Mouse (Mus musculus) heart, embryonic 11.5 days (tissue): ENCODE results near the gene Mgmt. TPM values are rescaled to one million over a fixed set of nuclear protein-coding genes. Genes with fewer than 3 reads are reported as not detected.

Source experiments
- ATAC-seq: fragments of 200-750 bp; cut with Nextera tagmentation; replicated peaks from 2 replicates; pipeline ENCODE4 v1.8.0; 2017; ENCODE audit warnings: moderate library complexity; ENCODE audit not compliant: insufficient number of reproducible peaks, low FRiP score, low TSS enrichment
- H3K27ac ChIP-seq: fragments of 300-500 bp; sonication (generic); 2 replicates; pipeline ENCODE4 v1.5.1; 2014; ENCODE audit warnings: mild to moderate bottlenecking, low read depth, low read length
- H3K27me3 ChIP-seq: fragments of 300-500 bp; sonication (generic); 2 replicates; pipeline ENCODE4 v1.6.1; 2014; ENCODE audit warnings: mild to moderate bottlenecking, low read length, mixed read lengths; ENCODE audit not compliant: control insufficient read depth, insufficient read depth
- H3K36me3 ChIP-seq: fragments of 300-500 bp; sonication (generic); 2 replicates; pipeline ENCODE4 v1.6.1; 2014; ENCODE audit warnings: mild to moderate bottlenecking, low read length, moderate library complexity, mixed read lengths; ENCODE audit not compliant: control insufficient read depth, insufficient read depth
- H3K4me1 ChIP-seq: fragments of 300-500 bp; sonication (generic); 2 replicates; pipeline ENCODE4 v1.6.1; 2014; ENCODE audit warnings: low read length; ENCODE audit not compliant: control insufficient read depth, insufficient read depth
- H3K4me2 ChIP-seq: fragments of 300-500 bp; sonication (generic); 2 replicates; pipeline ENCODE4 v1.6.1; 2014; ENCODE audit warnings: mild to moderate bottlenecking, moderate library complexity
- H3K4me3 ChIP-seq: fragments of 300-500 bp; sonication (generic); 2 replicates; pipeline ENCODE4 v1.5.1; 2014; ENCODE audit warnings: low read depth, low read length
- H3K9ac ChIP-seq: fragments of 300-500 bp; sonication (generic); 2 replicates; pipeline ENCODE4 v1.6.1; 2014; ENCODE audit warnings: mild to moderate bottlenecking, low read depth, low read length, moderate library complexity
- H3K9me3 ChIP-seq: fragments of 300-500 bp; sonication (generic); replicated peaks from 2 replicates; pipeline ENCODE4 v1.6.1; 2016; ENCODE audit warnings: low read length; ENCODE audit not compliant: control insufficient read depth
- WGBS: fragments of 180-500 bp; shearing (Covaris S2); extraction: QIAGEN DNeasy Blood & Tissue Kit; methylation state at CpG from one replicate; pipeline ENCODE4 v1.1.7; 2014; ENCODE audit not compliant: insufficient replicate concordance; 5-methylcytosine and 5-hydroxymethylcytosine counted together
- polyA plus RNA-seq: library from polyadenylated mRNA; unstranded; fragments of >200 nt; fragmentation: Nextera tagmentation; extraction: Ambion mirVana; gene quantifications from 2 replicates; pipeline ENCODE4 v1.2.1, GENCODE M21; 2014

The Mgmt gene
- polyA plus RNA-seq, 1 experiment from 2014 or later: 5.6 TPM

GRCm38 (mm10) chr7:137131957-137132356 lies 237.5 kb downstream of the Mgmt start:
- Histone ChIP-seq H3K4me3 (no peak overlapping the region), H3K9me3 (no peaks in the 10 kb centered on the region), H3K4me2 (no peak overlapping the region), H3K27me3 (no peaks in the 10 kb centered on the region), H3K27ac (no peak overlapping the region), H3K9ac (0 out of 2 replicates have a peak overlapping the region, but pooled peaks have one; percentile 8), H3K36me3 (no peaks in the 10 kb centered on the region), H3K4me1 (peaks cover 11% of the 10 kb centered on the region)
- WGBS: 21% methylated on average over 5 of the region's 5 CpGs
- no peak for ATAC-seq

DNA sequence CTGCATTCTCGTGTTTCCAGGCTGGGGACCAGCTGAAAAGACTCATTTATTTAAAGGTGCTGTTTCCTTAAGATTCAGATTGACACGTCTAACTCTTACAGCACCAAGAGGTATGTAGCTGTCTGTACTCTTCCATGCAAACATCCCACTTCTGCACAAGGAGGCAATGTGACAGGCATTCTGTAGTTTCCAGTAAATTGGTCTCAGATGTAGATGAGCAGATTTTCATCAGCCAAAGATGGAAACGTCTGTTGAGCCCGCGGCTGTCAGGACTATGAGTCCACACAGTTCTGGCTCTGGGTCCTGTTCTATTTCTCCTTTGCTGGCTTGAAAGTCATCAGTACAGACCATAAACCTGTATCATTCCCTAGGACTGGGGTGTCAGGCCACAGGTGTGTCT lies 243.7 kb downstream of the Mgmt start:
- H3K27me3 ChIP-seq: no peaks in the 10 kb centered on the region
- H3K4me1 ChIP-seq: no peaks in the 10 kb centered on the region; the same call in 1 of the 2 replicates
- WGBS: 69% methylated on average over 5 of the region's 5 CpGs
- no peak for ATAC-seq
- no peak overlapping the region for H3K4me2 ChIP-seq
- no peak overlapping the region for H3K27ac ChIP-seq
- H3K4me3 ChIP-seq: no peak overlapping the region
- no peak overlapping the region for H3K9ac ChIP-seq
- H3K36me3 ChIP-seq: no peaks in the 10 kb centered on the region
- no peaks in the 10 kb centered on the region for H3K9me3 ChIP-seq

GRCm38 (mm10) chr7:137140321-137140720 lies 245.9 kb downstream of the Mgmt start:
- Histone ChIP-seq H3K4me1 (no peaks in the 10 kb centered on the region; the same call in 1 of the 2 replicates), H3K4me3 (no peak overlapping the region), H3K27ac (no peak overlapping the region), H3K4me2 (no peak overlapping the region), H3K9me3 (no peaks in the 10 kb centered on the region), H3K27me3 (no peaks in the 10 kb centered on the region), H3K36me3 (no peaks in the 10 kb centered on the region), H3K9ac (no peak overlapping the region)
- ATAC-seq: no peak
- whole genome bisulfite sequencing: 65% methylated on average over 7 of the region's 7 CpGs

DNA sequence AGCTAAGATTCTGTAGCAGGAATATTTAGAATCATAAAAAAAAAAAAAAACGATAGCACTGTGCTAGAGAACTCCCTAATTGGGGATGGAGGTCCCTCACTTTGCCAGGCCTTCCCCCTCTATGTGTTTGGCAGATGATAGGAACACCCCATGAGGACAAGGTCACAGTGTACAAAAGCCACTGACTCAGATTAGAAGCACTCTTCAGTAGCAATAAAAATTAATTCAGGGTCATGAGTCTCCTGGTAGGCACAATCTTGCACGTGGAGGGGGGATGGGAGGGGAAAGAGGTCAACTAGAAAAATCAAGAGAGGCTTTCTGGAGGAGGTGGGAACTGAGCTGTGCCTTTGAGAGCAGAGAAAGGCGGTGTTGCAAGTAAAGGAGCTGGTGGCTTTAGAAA lies 247.0 kb downstream of the Mgmt start:
- Histone ChIP-seq H3K4me1 (no peaks in the 10 kb centered on the region; the same call in 1 of the 2 replicates), H3K4me3 (no peak overlapping the region), H3K27ac (no peak overlapping the region), H3K9ac (no peak overlapping the region), H3K4me2 (no peak overlapping the region), H3K36me3 (no peaks in the 10 kb centered on the region), H3K27me3 (no peaks in the 10 kb centered on the region), H3K9me3 (no peaks in the 10 kb centered on the region)
- 52% methylated on average over 3 of the region's 3 CpGs for WGBS
- ATAC-seq: no peak

DNA sequence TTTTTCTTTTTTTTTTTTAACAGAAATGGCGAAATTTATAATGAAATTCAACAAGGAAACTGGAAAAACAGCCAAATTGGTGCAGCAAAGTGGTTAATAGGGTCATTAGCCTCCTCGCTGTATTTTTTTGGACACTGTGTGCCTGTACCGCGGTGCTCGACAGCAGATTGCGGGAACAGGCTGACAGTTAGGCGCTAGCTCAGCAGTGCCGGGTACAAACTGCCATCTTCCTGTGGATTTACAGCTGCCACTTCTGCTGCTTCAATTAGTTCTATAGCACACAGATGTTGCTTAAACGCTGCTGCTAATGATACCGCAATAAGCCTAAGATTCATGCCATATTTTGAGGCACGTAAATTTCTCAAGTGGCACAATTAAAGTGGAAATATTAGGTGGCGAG lies 252.7 kb downstream of the Mgmt start:
- 79% methylated on average over 12 of the region's 12 CpGs for WGBS
- H3K4me1 ChIP-seq: no peaks in the 10 kb centered on the region
- H3K27me3 ChIP-seq: no peaks in the 10 kb centered on the region
- no peaks in the 10 kb centered on the region for H3K9me3 ChIP-seq
- H3K36me3 ChIP-seq: no peaks in the 10 kb centered on the region
- H3K9ac ChIP-seq: no peak overlapping the region
- H3K4me2 ChIP-seq: no peak overlapping the region
- ATAC-seq: no peak
- no peak overlapping the region for H3K4me3 ChIP-seq
- no peak overlapping the region for H3K27ac ChIP-seq

GRCm38 (mm10) chr7:137151854-137152253 lies 257.4 kb downstream of the Mgmt start:
- H3K27ac ChIP-seq: no peak overlapping the region
- no peak for ATAC-seq

DNA sequence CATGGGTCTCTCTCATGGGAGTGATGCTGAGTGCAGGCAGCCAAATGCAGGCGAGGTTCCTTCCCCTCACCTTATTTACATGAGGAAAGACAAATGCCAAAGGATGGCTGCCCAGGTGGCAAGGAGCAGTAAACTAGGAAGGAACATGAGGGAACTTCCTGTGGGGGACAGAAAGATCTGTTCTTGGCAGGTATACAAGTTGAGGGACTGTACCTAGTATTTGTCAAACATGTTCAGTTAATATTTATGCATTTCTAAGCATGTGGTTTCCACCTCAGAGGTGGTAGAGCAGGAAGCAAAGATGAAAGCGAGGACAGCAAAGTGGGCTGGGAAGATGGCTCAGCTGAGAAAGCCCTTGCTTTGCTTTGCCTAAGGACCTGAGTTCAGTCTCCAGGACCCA lies 260.2 kb downstream of the Mgmt start:
- Histone ChIP-seq H3K27ac (no peak overlapping the region), H3K4me3 (no peak overlapping the region), H3K36me3 (no peaks in the 10 kb centered on the region), H3K4me2 (no peak overlapping the region), H3K9me3 (no peaks in the 10 kb centered on the region), H3K27me3 (no peaks in the 10 kb centered on the region), H3K9ac (no peak overlapping the region), H3K4me1 (no peaks in the 10 kb centered on the region)
- ATAC-seq: no peak
- WGBS: 58% methylated on average over 2 of the region's 2 CpGs

More at GRCm38 (mm10) chr7:137151854-137152253, 257.4 kb downstream of the Mgmt start:
- Histone ChIP-seq H3K4me1 (no peaks in the 10 kb centered on the region), H3K9ac (no peak overlapping the region), H3K4me3 (no peak overlapping the region), H3K9me3 (no peaks in the 10 kb centered on the region), H3K27me3 (no peaks in the 10 kb centered on the region), H3K36me3 (no peaks in the 10 kb centered on the region), H3K4me2 (no peak overlapping the region)
- WGBS: 93% methylated on average over 2 of the region's 2 CpGs

- H3K4me1 ChIP-seq: no peaks in the 10 kb centered on the region
- no peak overlapping the region for H3K4me3 ChIP-seq
- no peaks in the 10 kb centered on the region for H3K27me3 ChIP-seq
These were observed 264.7 kb downstream of the Mgmt start for GRCm38 (mm10) chr7:137159086-137159485.

GRCm38 (mm10) chr7:137172278-137172677 lies 277.9 kb downstream of the Mgmt start:
- Histone ChIP-seq H3K9me3 (no peaks in the 10 kb centered on the region), H3K4me1 (no peaks in the 10 kb centered on the region), H3K36me3 (no peaks in the 10 kb centered on the region), H3K9ac (no peak overlapping the region), H3K4me3 (no peak overlapping the region), H3K27ac (no peak overlapping the region), H3K4me2 (no peak overlapping the region), H3K27me3 (no peaks in the 10 kb centered on the region)
- WGBS: 72% methylated on average over 9 of the region's 9 CpGs
- no peak for ATAC-seq

More at GRCm38 (mm10) chr7:137159086-137159485, 264.7 kb downstream of the Mgmt start:
- Histone ChIP-seq H3K9me3 (no peaks in the 10 kb centered on the region), H3K27ac (no peak overlapping the region), H3K9ac (no peak overlapping the region), H3K36me3 (no peaks in the 10 kb centered on the region), H3K4me2 (no peak overlapping the region)
- ATAC-seq: no peak
